Mouse (Mus musculus) testis, adult 2 months (tissue): ENCODE data around the gene Itgb7.

Experiments used
- CTCF ChIP-seq: fragments of 200-500 bp; IDR thresholded peaks from 2 replicates; pipeline ENCODE4 v1.5.1; 2012; ENCODE audit warnings: low read depth, mild to moderate bottlenecking, inconsistent platforms, low read length, moderate library complexity; ENCODE audit not compliant: control insufficient read depth, insufficient read depth, insufficient replicate concordance
- POLR2A ChIP-seq: fragments of 200-500 bp; IDR thresholded peaks from 2 replicates; pipeline ENCODE4 v1.6.1; 2012; ENCODE audit warnings: low read depth, mild to moderate bottlenecking, inconsistent platforms, low read length, moderate library complexity; ENCODE audit not compliant: control insufficient read depth

GRCm38 (mm10) chr15:102248812-102249191 is 17.1 kb upstream of the Itgb7 start:
- TF ChIP-seq POLR2A (no peak), CTCF (no peak)
